Mouse (Mus musculus) MEL (cell line): ENCODE measurements around the gene Parp8. TPM values are rescaled to one million over a fixed set of nuclear protein-coding genes. Genes with fewer than 3 reads are reported as not detected.

Experiments
- DNase-seq: peaks from one replicate; pipeline ENCODE4 v3.0.0; 2011; ENCODE audit warnings: low read depth, low spot score
- H3K27ac ChIP-seq: 2 replicates; pipeline ENCODE4 v1.5.1; 2012; ENCODE audit warnings: low read depth, mild to moderate bottlenecking, control low read depth, low read length, moderate library complexity; ENCODE audit not compliant: control insufficient read depth
- H3K27me3 ChIP-seq, 2 experiments: fragments of 150-350 bp in 1 of 2; sonication (generic) in 1 of 2; 2 replicates each; pipeline ENCODE4 v1.6.1; 2012; ENCODE audit warnings: low read length in 2 of 2, mild to moderate bottlenecking in 2 of 2, improper control_type of control experiment in 1 of 2, moderate library complexity in 1 of 2; ENCODE audit not compliant: insufficient read depth in 2 of 2, control insufficient read depth in 1 of 2
- H3K36me3 ChIP-seq, 2 experiments: 2 replicates each; pipeline ENCODE4 v1.6.1; 2012 to 2014; ENCODE audit warnings: low read length in 2 of 2, improper control_type of control experiment in 1 of 2, inconsistent platforms in 1 of 2, mild to moderate bottlenecking in 1 of 2; ENCODE audit not compliant: insufficient read depth in 2 of 2, control insufficient read depth in 1 of 2
- H3K4me1 ChIP-seq, 2 experiments: fragments of 150-350 bp in 1 of 2; sonication (generic) in 1 of 2; 2 replicates each; pipeline ENCODE4 v1.6.1; 2012; ENCODE audit warnings: low read length in 2 of 2, improper control_type of control experiment in 1 of 2, mild to moderate bottlenecking in 1 of 2; ENCODE audit not compliant: insufficient read depth in 2 of 2, control insufficient read depth in 1 of 2
- H3K4me3 ChIP-seq, 2 experiments: fragments of 150-350 bp in 1 of 2; sonication (generic) in 1 of 2; 2 replicates each; pipeline ENCODE4 v1.5.1; 2012; ENCODE audit warnings: low read depth in 2 of 2, low read length in 2 of 2, mild to moderate bottlenecking in 2 of 2, moderate library complexity in 2 of 2, control low read depth in 1 of 2, improper control_type of control experiment in 1 of 2; ENCODE audit not compliant: control insufficient read depth in 1 of 2, insufficient read depth in 1 of 2
- H3K79me2 ChIP-seq: 2 replicates; pipeline ENCODE4 v1.6.1; 2012; ENCODE audit warnings: mild to moderate bottlenecking, low read length, moderate library complexity; ENCODE audit not compliant: control insufficient read depth, poor library complexity, insufficient read depth
- H3K9ac ChIP-seq: 2 replicates; pipeline ENCODE4 v1.6.1; 2012; ENCODE audit warnings: low read depth, mild to moderate bottlenecking, control low read depth, low read length, moderate library complexity; ENCODE audit not compliant: control insufficient read depth, poor library complexity, severe bottlenecking
- H3K9me3 ChIP-seq: fragments of 150-350 bp; sonication (generic); replicated peaks from 2 replicates; pipeline ENCODE4 v1.6.1; 2012; ENCODE audit warnings: mild to moderate bottlenecking, low read length, improper control_type of control experiment, moderate library complexity; ENCODE audit not compliant: insufficient read depth
- BHLHE40 ChIP-seq: IDR thresholded peaks from 2 replicates; pipeline ENCODE4 v1.6.1; 2012; ENCODE audit warnings: low read depth, mild to moderate bottlenecking, inconsistent platforms, low read length, improper control_type of control experiment, borderline replicate concordance
- CHD1 ChIP-seq: IDR thresholded peaks from 2 replicates; pipeline ENCODE4 v1.6.1; 2012; ENCODE audit warnings: low read depth, mild to moderate bottlenecking, inconsistent platforms, low read length, improper control_type of control experiment
- CTCF ChIP-seq, 3 experiments: IDR thresholded peaks in 2 of 3; conservative IDR thresholded peaks in 1 of 3; 2 replicates each; pipeline ENCODE4 v1.5.1; 2011 to 2012; ENCODE audit warnings: low read length in 3 of 3, low read depth in 2 of 3, mild to moderate bottlenecking in 2 of 3, improper control_type of control experiment in 1 of 3, inconsistent platforms in 1 of 3, mixed read lengths in 1 of 3, moderate library complexity in 1 of 3; ENCODE audit not compliant: control insufficient read depth in 1 of 3, insufficient read depth in 1 of 3, poor library complexity in 1 of 3, severe bottlenecking in 1 of 3
- ELF1 ChIP-seq: IDR thresholded peaks from 2 replicates; pipeline ENCODE4 v1.6.1; 2014; ENCODE audit warnings: low read depth, mild to moderate bottlenecking, inconsistent platforms, low read length, improper control_type of control experiment, moderate library complexity
- ETS1 ChIP-seq: IDR thresholded peaks from 2 replicates; pipeline ENCODE4 v1.6.1; 2012; ENCODE audit warnings: low read depth, mild to moderate bottlenecking, inconsistent platforms, low read length, improper control_type of control experiment, moderate library complexity
- GABPA ChIP-seq: IDR thresholded peaks from 2 replicates; pipeline ENCODE4 v1.6.1; 2012; ENCODE audit warnings: low read depth, mild to moderate bottlenecking, inconsistent platforms, low read length, improper control_type of control experiment, moderate library complexity
- HCFC1 ChIP-seq: IDR thresholded peaks from 2 replicates; pipeline ENCODE4 v1.6.1; 2012; ENCODE audit warnings: low read depth, mild to moderate bottlenecking, inconsistent platforms, low read length, improper control_type of control experiment, moderate library complexity
- JUND ChIP-seq: IDR thresholded peaks from 2 replicates; pipeline ENCODE4 v1.6.1; 2011; ENCODE audit warnings: low read depth, mild to moderate bottlenecking, improper control_type of control experiment, low read length
- MAX ChIP-seq: IDR thresholded peaks from 2 replicates; pipeline ENCODE4 v1.6.1; 2011; ENCODE audit warnings: low read length, improper control_type of control experiment
- MXI1 ChIP-seq: IDR thresholded peaks from 2 replicates; pipeline ENCODE4 v1.6.1; 2011; ENCODE audit warnings: mild to moderate bottlenecking, low read depth, low read length, improper control_type of control experiment
- MYB ChIP-seq: IDR thresholded peaks from 2 replicates; pipeline ENCODE4 v1.6.1; 2011; ENCODE audit warnings: mild to moderate bottlenecking, low read depth, low read length, improper control_type of control experiment
- NRF1 ChIP-seq: IDR thresholded peaks from 2 replicates; pipeline ENCODE4 v1.6.1; 2014; ENCODE audit warnings: low read depth, mild to moderate bottlenecking, inconsistent platforms, low read length, improper control_type of control experiment, moderate library complexity; ENCODE audit not compliant: poor library complexity, insufficient read depth, severe bottlenecking
- POLR2A ChIP-seq, 2 experiments: IDR thresholded peaks; 2 replicates each; pipeline ENCODE4 v1.6.1; 2011 to 2012; ENCODE audit warnings: low read length in 2 of 2, mild to moderate bottlenecking in 2 of 2, control low read depth in 1 of 2, improper control_type of control experiment in 1 of 2, low read depth in 1 of 2, moderate library complexity in 1 of 2; ENCODE audit not compliant: control insufficient read depth in 1 of 2, insufficient read depth in 1 of 2, poor library complexity in 1 of 2
- POLR2AphosphoS5 ChIP-seq: IDR thresholded peaks from 2 replicates; pipeline ENCODE4 v1.6.1; 2012; ENCODE audit warnings: low read depth, borderline replicate concordance, mild to moderate bottlenecking, inconsistent platforms, low read length, moderate library complexity, mixed read lengths
- RAD21 ChIP-seq: IDR thresholded peaks from 2 replicates; pipeline ENCODE4 v1.6.1; 2011; ENCODE audit warnings: mild to moderate bottlenecking, low read depth, low read length, improper control_type of control experiment
- RCOR1 ChIP-seq: IDR thresholded peaks from 2 replicates; pipeline ENCODE4 v1.6.1; 2012; ENCODE audit warnings: low read depth, mild to moderate bottlenecking, inconsistent platforms, low read length, improper control_type of control experiment
- TAL1 ChIP-seq: IDR thresholded peaks from 2 replicates; pipeline ENCODE4 v1.6.1; 2012; ENCODE audit warnings: mild to moderate bottlenecking, inconsistent platforms, low read length, moderate library complexity, mixed read lengths
- TBP ChIP-seq: IDR thresholded peaks from 2 replicates; pipeline ENCODE4 v1.8.0; 2011; ENCODE audit warnings: low read depth, low read length, improper control_type of control experiment
- UBTF ChIP-seq: IDR thresholded peaks from 2 replicates; pipeline ENCODE4 v1.6.1; 2012; ENCODE audit warnings: low read depth, mild to moderate bottlenecking, inconsistent platforms, low read length, improper control_type of control experiment, moderate library complexity, borderline replicate concordance; ENCODE audit not compliant: insufficient read depth
- ZC3H11A ChIP-seq: IDR thresholded peaks from 2 replicates; pipeline ENCODE4 v1.6.1; 2012; ENCODE audit warnings: low read depth, mild to moderate bottlenecking, inconsistent platforms, low read length, improper control_type of control experiment
- polyA plus RNA-seq, 2 experiments: library from polyadenylated mRNA; stranded (reverse) in 1 of 2; unstranded in 1 of 2; fragments of >175 nt in 1 of 2; fragments of >200 nt in 1 of 2; gene quantifications; 2 replicates each; pipeline versions ENCODE4 v1.2.1 to v1.2.4; 2012; ENCODE audit warnings: low replicate concordance in 2 of 2, low read depth in 1 of 2; ENCODE audit not compliant: insufficient read length in 2 of 2, insufficient read depth in 1 of 2, missing spikeins in 1 of 2
- total RNA-seq: library from RNA; depleted of rRNA; stranded (reverse); fragments of 300-350 nt; gene quantifications from 2 replicates; pipeline ENCODE4 v1.2.3, GENCODE M21; 2012

Parp8 gene
- total and polyA plus RNA-seq, 3 experiments: not detected

DNA sequence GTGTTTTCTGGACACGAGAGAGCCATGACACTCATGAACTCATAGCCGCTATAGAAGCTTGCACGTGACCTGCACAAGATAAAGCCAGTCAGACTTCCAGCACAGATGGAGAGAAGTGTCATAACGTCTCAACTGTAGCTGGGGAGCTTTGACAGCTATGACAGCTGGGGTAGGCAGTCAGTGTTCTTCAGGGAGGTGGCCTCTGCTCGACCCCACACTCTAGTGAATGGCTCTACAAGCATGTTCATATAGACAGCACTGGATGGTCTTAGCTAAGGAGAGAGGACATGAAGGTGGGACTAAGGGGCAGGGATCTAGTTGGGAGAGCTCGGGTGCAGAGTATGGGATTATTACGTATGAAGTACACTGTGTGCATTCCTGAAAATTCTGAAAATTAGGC, 143.1 kb downstream of the Parp8 start:
- Histone ChIP-seq H3K9me3 (no peaks in the 10 kb centered on the region), H3K36me3 (no peaks in the 10 kb centered on the region), H3K4me1 (no peaks in the 10 kb centered on the region), H3K79me2 (no peaks in the 10 kb centered on the region), H3K27me3 (no peaks in the 10 kb centered on the region), H3K4me3 (no peak overlapping the region), H3K9ac (no peak overlapping the region), H3K27ac (no peak overlapping the region)
- no peak for DNase-seq
- TF ChIP-seq BHLHE40 (no peak), RCOR1 (no peak), MYB (no peak), ELF1 (no peak), ZC3H11A (no peak)

DNA sequence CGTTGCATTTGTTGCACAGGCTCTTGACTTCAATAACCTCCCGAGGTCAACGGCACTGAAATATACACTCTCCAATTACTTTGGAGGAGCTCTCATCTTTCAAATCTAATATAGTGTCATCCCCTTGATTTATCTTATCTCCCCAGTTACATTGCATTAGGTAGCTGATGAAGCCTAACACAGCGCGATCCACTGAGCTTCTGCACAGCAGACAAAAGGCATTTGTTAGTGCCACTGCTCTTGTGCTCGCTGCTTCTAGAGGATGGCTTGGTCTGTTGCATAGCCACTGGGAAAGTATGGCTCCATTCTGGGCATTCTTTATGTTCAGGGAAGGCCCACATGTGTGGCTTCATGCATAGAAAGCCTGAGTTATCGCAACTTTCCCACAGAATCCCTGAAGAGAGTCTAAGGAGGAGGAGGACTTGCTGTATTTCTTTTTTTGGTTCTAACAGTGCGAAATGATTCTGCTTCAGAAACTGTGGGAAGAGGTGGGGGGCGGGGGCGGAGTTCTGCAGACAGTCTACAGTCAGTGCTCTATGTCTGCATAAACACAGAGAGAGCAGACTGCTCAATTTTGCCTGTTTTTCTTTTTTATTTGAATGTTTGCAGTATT, 145.7 kb downstream of the Parp8 start:
- Histone ChIP-seq H3K27me3 (no peaks in the 10 kb centered on the region), H3K4me3 (no peak overlapping the region), H3K9ac (no peak overlapping the region), H3K4me1 (no peaks in the 10 kb centered on the region), H3K9me3 (no peaks in the 10 kb centered on the region), H3K36me3 (no peaks in the 10 kb centered on the region), H3K27ac (no peak overlapping the region), H3K79me2 (no peaks in the 10 kb centered on the region)
- no peak for DNase-seq
- TF ChIP-seq POLR2AphosphoS5 (no peak), TAL1 (no peak), UBTF (no peak), POLR2A (IDR thresholded peaks at IDR 0.05; ENCODE audit: control insufficient read depth in 1 of 2, insufficient read depth in 1 of 2, low read depth in 1 of 2, low read length in 2 of 2, poor library complexity in 1 of 2) (no peak), BHLHE40 (no peak), HCFC1 (no peak), NRF1 (no peak), RAD21 (no peak), JUND (no peak), MAX (no peak), ETS1 (no peak), CHD1 (no peak), TBP (no peak), MXI1 (no peak), CTCF (IDR thresholded peaks at IDR 0.05 in 2 of 3, conservative IDR thresholded peaks at IDR 0.05 in 1 of 3; ENCODE audit: control insufficient read depth in 1 of 3, insufficient read depth in 1 of 3, low read depth in 2 of 3, low read length in 3 of 3, poor library complexity in 1 of 3, severe bottlenecking in 1 of 3) (no peak), GABPA (no peak)
